Mouse (Mus musculus) MEL (cell line): ENCODE results near the gene Cym. TPM values are rescaled to one million over a fixed set of nuclear protein-coding genes. Genes with fewer than 3 reads are reported as not detected.

Experiments used
- DNase-seq: peaks from one replicate; pipeline ENCODE4 v3.0.0; 2011; ENCODE audit warnings: low read depth, low spot score
- H3K27ac ChIP-seq: 2 replicates; pipeline ENCODE4 v1.5.1; 2012; ENCODE audit warnings: low read depth, mild to moderate bottlenecking, control low read depth, low read length, moderate library complexity; ENCODE audit not compliant: control insufficient read depth
- H3K27me3 ChIP-seq, 2 experiments: fragments of 150-350 bp in 1 of 2; sonication (generic) in 1 of 2; 2 replicates each; pipeline ENCODE4 v1.6.1; 2012; ENCODE audit warnings: low read length in 2 of 2, mild to moderate bottlenecking in 2 of 2, improper control_type of control experiment in 1 of 2, moderate library complexity in 1 of 2; ENCODE audit not compliant: insufficient read depth in 2 of 2, control insufficient read depth in 1 of 2
- H3K36me3 ChIP-seq, 2 experiments: 2 replicates each; pipeline ENCODE4 v1.6.1; 2012 to 2014; ENCODE audit warnings: low read length in 2 of 2, improper control_type of control experiment in 1 of 2, inconsistent platforms in 1 of 2, mild to moderate bottlenecking in 1 of 2; ENCODE audit not compliant: insufficient read depth in 2 of 2, control insufficient read depth in 1 of 2
- H3K4me1 ChIP-seq, 2 experiments: fragments of 150-350 bp in 1 of 2; sonication (generic) in 1 of 2; 2 replicates each; pipeline ENCODE4 v1.6.1; 2012; ENCODE audit warnings: low read length in 2 of 2, improper control_type of control experiment in 1 of 2, mild to moderate bottlenecking in 1 of 2; ENCODE audit not compliant: insufficient read depth in 2 of 2, control insufficient read depth in 1 of 2
- H3K4me3 ChIP-seq, 2 experiments: fragments of 150-350 bp in 1 of 2; sonication (generic) in 1 of 2; 2 replicates each; pipeline ENCODE4 v1.5.1; 2012; ENCODE audit warnings: low read depth in 2 of 2, low read length in 2 of 2, mild to moderate bottlenecking in 2 of 2, moderate library complexity in 2 of 2, control low read depth in 1 of 2, improper control_type of control experiment in 1 of 2; ENCODE audit not compliant: control insufficient read depth in 1 of 2, insufficient read depth in 1 of 2
- H3K79me2 ChIP-seq: 2 replicates; pipeline ENCODE4 v1.6.1; 2012; ENCODE audit warnings: mild to moderate bottlenecking, low read length, moderate library complexity; ENCODE audit not compliant: control insufficient read depth, poor library complexity, insufficient read depth
- H3K9ac ChIP-seq: 2 replicates; pipeline ENCODE4 v1.6.1; 2012; ENCODE audit warnings: low read depth, mild to moderate bottlenecking, control low read depth, low read length, moderate library complexity; ENCODE audit not compliant: control insufficient read depth, poor library complexity, severe bottlenecking
- H3K9me3 ChIP-seq: fragments of 150-350 bp; sonication (generic); replicated peaks from 2 replicates; pipeline ENCODE4 v1.6.1; 2012; ENCODE audit warnings: mild to moderate bottlenecking, low read length, improper control_type of control experiment, moderate library complexity; ENCODE audit not compliant: insufficient read depth
- BHLHE40 ChIP-seq: IDR thresholded peaks from 2 replicates; pipeline ENCODE4 v1.6.1; 2012; ENCODE audit warnings: low read depth, mild to moderate bottlenecking, inconsistent platforms, low read length, improper control_type of control experiment, borderline replicate concordance
- CHD1 ChIP-seq: IDR thresholded peaks from 2 replicates; pipeline ENCODE4 v1.6.1; 2012; ENCODE audit warnings: low read depth, mild to moderate bottlenecking, inconsistent platforms, low read length, improper control_type of control experiment
- CHD2 ChIP-seq: IDR thresholded peaks from 2 replicates; pipeline ENCODE4 v1.6.1; 2011; ENCODE audit warnings: low read length, improper control_type of control experiment
- ETS1 ChIP-seq: IDR thresholded peaks from 2 replicates; pipeline ENCODE4 v1.6.1; 2012; ENCODE audit warnings: low read depth, mild to moderate bottlenecking, inconsistent platforms, low read length, improper control_type of control experiment, moderate library complexity
- JUND ChIP-seq: IDR thresholded peaks from 2 replicates; pipeline ENCODE4 v1.6.1; 2011; ENCODE audit warnings: low read depth, mild to moderate bottlenecking, improper control_type of control experiment, low read length
- KAT2A ChIP-seq: conservative IDR thresholded peaks from 2 replicates; pipeline ENCODE4 v1.6.1; 2012; ENCODE audit warnings: low read depth, low read length, improper control_type of control experiment, inconsistent platforms
- MAX ChIP-seq: IDR thresholded peaks from 2 replicates; pipeline ENCODE4 v1.6.1; 2011; ENCODE audit warnings: low read length, improper control_type of control experiment
- MEF2A ChIP-seq: IDR thresholded peaks from 2 replicates; pipeline ENCODE4 v1.6.1; 2014; ENCODE audit warnings: low read depth, mild to moderate bottlenecking, inconsistent platforms, low read length, improper control_type of control experiment; ENCODE audit not compliant: poor library complexity, insufficient replicate concordance, severe bottlenecking; ENCODE audit errors: extremely low read depth
- MXI1 ChIP-seq: IDR thresholded peaks from 2 replicates; pipeline ENCODE4 v1.6.1; 2011; ENCODE audit warnings: mild to moderate bottlenecking, low read depth, low read length, improper control_type of control experiment
- MYB ChIP-seq: IDR thresholded peaks from 2 replicates; pipeline ENCODE4 v1.6.1; 2011; ENCODE audit warnings: mild to moderate bottlenecking, low read depth, low read length, improper control_type of control experiment
- POLR2A ChIP-seq, 2 experiments: IDR thresholded peaks; 2 replicates each; pipeline ENCODE4 v1.6.1; 2011 to 2012; ENCODE audit warnings: low read length in 2 of 2, mild to moderate bottlenecking in 2 of 2, control low read depth in 1 of 2, improper control_type of control experiment in 1 of 2, low read depth in 1 of 2, moderate library complexity in 1 of 2; ENCODE audit not compliant: control insufficient read depth in 1 of 2, insufficient read depth in 1 of 2, poor library complexity in 1 of 2
- RAD21 ChIP-seq: IDR thresholded peaks from 2 replicates; pipeline ENCODE4 v1.6.1; 2011; ENCODE audit warnings: mild to moderate bottlenecking, low read depth, low read length, improper control_type of control experiment
- SMC3 ChIP-seq: IDR thresholded peaks from 2 replicates; pipeline ENCODE4 v1.6.1; 2011; ENCODE audit warnings: low read depth, low read length, improper control_type of control experiment
- TAL1 ChIP-seq: IDR thresholded peaks from 2 replicates; pipeline ENCODE4 v1.6.1; 2012; ENCODE audit warnings: mild to moderate bottlenecking, inconsistent platforms, low read length, moderate library complexity, mixed read lengths
- USF2 ChIP-seq, 2 experiments: IDR thresholded peaks; 2 replicates each; pipeline ENCODE4 v1.6.1; 2011 to 2012; ENCODE audit warnings: improper control_type of control experiment in 2 of 2, low read length in 2 of 2, borderline replicate concordance in 1 of 2, inconsistent platforms in 1 of 2, low read depth in 1 of 2, mild to moderate bottlenecking in 1 of 2; ENCODE audit not compliant: insufficient read depth in 1 of 2
- ZC3H11A ChIP-seq: IDR thresholded peaks from 2 replicates; pipeline ENCODE4 v1.6.1; 2012; ENCODE audit warnings: low read depth, mild to moderate bottlenecking, inconsistent platforms, low read length, improper control_type of control experiment
- polyA plus RNA-seq, 2 experiments: library from polyadenylated mRNA; stranded (reverse) in 1 of 2; unstranded in 1 of 2; fragments of >175 nt in 1 of 2; fragments of >200 nt in 1 of 2; gene quantifications; 2 replicates each; pipeline versions ENCODE4 v1.2.1 to v1.2.4; 2012; ENCODE audit warnings: low replicate concordance in 2 of 2, low read depth in 1 of 2; ENCODE audit not compliant: insufficient read length in 2 of 2, insufficient read depth in 1 of 2, missing spikeins in 1 of 2
- total RNA-seq: library from RNA; depleted of rRNA; stranded (reverse); fragments of 300-350 nt; gene quantifications from 2 replicates; pipeline ENCODE4 v1.2.3, GENCODE M21; 2012; rRNA removed

Cym gene
- total RNA-seq = 0.08 TPM in 1 of 2 replicates, not detected in the other
- polyA plus RNA-seq = not detected

DNA sequence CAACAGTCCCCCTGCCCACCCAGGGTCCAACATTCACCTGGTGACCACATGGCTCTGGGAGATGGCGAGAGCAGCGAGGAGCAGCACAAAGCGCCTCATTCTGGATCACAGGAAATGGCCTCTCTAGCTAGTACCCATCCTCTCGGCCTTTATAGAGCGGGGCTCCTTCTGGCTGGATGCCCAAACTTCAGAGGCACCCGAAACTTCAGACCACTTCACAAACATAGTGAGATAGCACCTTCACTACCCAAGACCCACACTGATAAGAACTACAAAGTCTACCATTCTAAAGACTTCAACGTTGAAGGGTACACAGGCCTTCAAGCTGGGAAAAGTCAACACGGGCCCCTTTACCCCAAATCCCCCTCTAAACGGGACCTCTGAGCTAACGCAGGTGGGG, at the start of gene Cym:
Cym (minus strand) TSS at position 125 of the 400 bp plus-strand sequence.
- no peak within 1 kb of the TSS for H3K9ac ChIP-seq
- peaks cover 0 to 7% of the 10 kb centered on the region in 2 experiments; a peak in 3 of 4 replicates for H3K27me3 ChIP-seq
- H3K27ac ChIP-seq = no peak within 1 kb of the TSS
- no peak within 1 kb of the TSS for H3K4me3 ChIP-seq
- no peak for DNase-seq
- no peaks in the 10 kb centered on the region for H3K79me2 ChIP-seq
- H3K36me3 ChIP-seq = no peaks in the 10 kb centered on the region
- H3K9me3 ChIP-seq = no peaks in the 10 kb centered on the region
- TF ChIP-seq MEF2A (no peak), CHD1 (no peak), USF2 (IDR thresholded peaks at IDR 0.05; ENCODE audit: borderline replicate concordance in 1 of 2, insufficient read depth in 1 of 2, low read depth in 1 of 2, low read length in 2 of 2) (no peak), KAT2A (no peak), ZC3H11A (no peak)
- no peaks in the 10 kb centered on the region for H3K4me1 ChIP-seq

DNA sequence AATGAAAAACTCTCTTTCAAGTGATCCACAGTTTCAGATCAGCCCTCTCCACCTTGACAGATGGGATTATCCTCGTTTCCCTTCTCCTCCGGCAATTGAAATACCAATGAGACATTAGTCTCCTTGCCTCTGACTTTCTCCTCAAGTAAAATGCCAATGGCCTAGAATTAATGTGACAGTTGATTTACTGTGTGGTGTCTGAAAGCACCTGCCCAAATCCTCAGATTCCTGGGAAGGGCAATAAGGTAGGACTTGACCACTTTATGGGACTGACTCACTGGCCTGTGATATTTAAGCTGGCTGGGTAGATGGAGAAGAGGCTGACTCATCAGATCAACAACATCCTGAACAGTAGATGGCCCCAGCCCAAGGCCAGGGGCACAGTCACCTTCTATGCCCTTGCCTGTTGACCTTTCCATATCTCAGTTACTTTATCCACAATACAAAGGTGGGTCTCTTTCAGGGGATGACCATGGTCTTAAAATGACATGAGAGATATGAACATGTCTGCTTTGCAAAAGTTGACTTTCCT, 45.3 kb upstream of the Cym start:
- no peak for DNase-seq
- H3K36me3 ChIP-seq = no peaks in the 10 kb centered on the region
- peaks cover 10 to 16% of the 10 kb centered on the region in 2 experiments for H3K27me3 ChIP-seq
- no peaks in the 10 kb centered on the region for H3K79me2 ChIP-seq
- no peaks in the 10 kb centered on the region for H3K9me3 ChIP-seq
- TF ChIP-seq BHLHE40 = no peak
- TF ChIP-seq KAT2A = no peak
- TF ChIP-seq RAD21 = no peak
- no peak for TF ChIP-seq POLR2A (IDR thresholded peaks at IDR 0.05; ENCODE audit: control insufficient read depth in 1 of 2, insufficient read depth in 1 of 2, low read depth in 1 of 2, low read length in 2 of 2, poor library complexity in 1 of 2)
- TF ChIP-seq MYB = no peak
- TF ChIP-seq MEF2A = no peak
- TF ChIP-seq ETS1 = no peak
- TF ChIP-seq SMC3 = no peak
- TF ChIP-seq CHD2 = no peak
- TF ChIP-seq USF2 (IDR thresholded peaks at IDR 0.05; ENCODE audit: borderline replicate concordance in 1 of 2, insufficient read depth in 1 of 2, low read depth in 1 of 2, low read length in 2 of 2) = no peak
- TF ChIP-seq TAL1 = no peak
- no peak for TF ChIP-seq MAX
- no peak for TF ChIP-seq JUND
- no peak for TF ChIP-seq MXI1
- H3K9ac ChIP-seq = no peak overlapping the region
- no peaks in the 10 kb centered on the region for H3K4me1 ChIP-seq
- H3K4me3 ChIP-seq = no peak overlapping the region
- H3K27ac ChIP-seq = no peak overlapping the region
